Mouse (Mus musculus) inflammation-experienced regulatory T-cells, adult 16 weeks (primary cell): Measurements from ENCODE around the gene Fbn1. TPM values are rescaled to one million over a fixed set of nuclear protein-coding genes. Genes with fewer than 3 reads are reported as not detected.

ENCODE experiments used
- polyA plus RNA-seq: library from polyadenylated mRNA; unstranded; fragments of 100-300 nt; shearing (Covaris generic); gene quantifications from one replicate; pipeline ENCODE4 v1.2.1, GENCODE M21; 2017

Gene Fbn1
- polyA plus RNA-seq: not detected

GRCm38 (mm10) chr2:125507893-125508292, at the start of gene Fbn1:
Gene Fbn1 (minus strand): TSS chr2:125507993.

DNA sequence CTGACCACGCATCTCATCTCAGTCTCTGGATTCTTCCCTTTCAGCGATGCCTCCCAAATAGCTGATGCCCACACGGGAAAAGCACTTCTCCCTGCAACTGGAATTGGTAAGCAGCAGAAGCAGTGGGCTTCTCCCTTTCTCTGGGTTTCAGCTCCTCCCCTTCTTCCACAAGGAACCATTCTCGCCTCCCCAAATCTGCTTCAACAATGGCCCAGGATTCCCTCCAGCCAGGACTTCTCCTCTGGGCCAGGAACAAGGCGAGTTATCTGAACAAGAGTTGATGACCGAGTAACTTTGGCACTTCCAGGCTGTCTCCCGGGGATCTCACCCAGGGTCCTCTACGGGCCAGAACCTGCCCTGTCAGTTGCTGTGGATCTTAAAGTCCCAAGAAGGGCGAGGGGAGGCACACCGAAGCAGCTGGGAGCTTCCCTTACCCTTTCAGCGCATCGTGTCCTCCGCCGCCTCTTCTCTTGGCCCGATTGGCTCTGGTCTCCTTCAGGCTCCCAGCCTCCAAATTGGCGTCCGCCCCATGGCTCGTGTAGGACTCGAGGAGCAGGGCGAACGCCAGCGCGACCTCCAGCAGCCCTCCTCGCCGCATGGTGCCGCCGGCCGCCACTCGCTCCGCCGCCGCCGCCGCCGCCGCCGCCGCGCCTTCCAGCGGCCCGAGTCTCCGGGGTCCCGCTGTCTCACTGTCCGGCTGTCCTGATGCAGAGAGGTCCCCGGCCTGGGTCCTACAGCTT, 2.6 kb downstream of the Fbn1 start, which contains the start of gene Gm9913:
Gene Gm9913, plus strand, starts transcription at position 84 of the 740 bp plus-strand sequence.

Other genes with a start within 250 kb of the Fbn1 start
- not detected for gene Gm9913, start 2.9 kb downstream of the Fbn1 start, polyA plus RNA-seq
- 17.1 TPM for gene Cep152, start 117.1 kb upstream of the Fbn1 start, polyA plus RNA-seq
- 17.7 TPM for gene Eid1, start 165.1 kb upstream of the Fbn1 start, polyA plus RNA-seq
- gene Shc4, start 216.2 kb upstream of the Fbn1 start, polyA plus RNA-seq: 0.20 TPM